Mouse (Mus musculus) MEL (cell line): ENCODE measurements around the gene Rnf217. TPM values are rescaled to one million over a fixed set of nuclear protein-coding genes. Genes with fewer than 3 reads are reported as not detected.

Experiments used
- DNase-seq: peaks from one replicate; pipeline ENCODE4 v3.0.0; 2011; ENCODE audit warnings: low read depth, low spot score
- H3K27ac ChIP-seq: 2 replicates; pipeline ENCODE4 v1.5.1; 2012; ENCODE audit warnings: low read depth, mild to moderate bottlenecking, control low read depth, low read length, moderate library complexity; ENCODE audit not compliant: control insufficient read depth
- H3K27me3 ChIP-seq, 2 experiments: fragments of 150-350 bp in 1 of 2; sonication (generic) in 1 of 2; 2 replicates each; pipeline ENCODE4 v1.6.1; 2012; ENCODE audit warnings: low read length in 2 of 2, mild to moderate bottlenecking in 2 of 2, improper control_type of control experiment in 1 of 2, moderate library complexity in 1 of 2; ENCODE audit not compliant: insufficient read depth in 2 of 2, control insufficient read depth in 1 of 2
- H3K36me3 ChIP-seq, 2 experiments: 2 replicates each; pipeline ENCODE4 v1.6.1; 2012 to 2014; ENCODE audit warnings: low read length in 2 of 2, improper control_type of control experiment in 1 of 2, inconsistent platforms in 1 of 2, mild to moderate bottlenecking in 1 of 2; ENCODE audit not compliant: insufficient read depth in 2 of 2, control insufficient read depth in 1 of 2
- H3K4me1 ChIP-seq, 2 experiments: fragments of 150-350 bp in 1 of 2; sonication (generic) in 1 of 2; 2 replicates each; pipeline ENCODE4 v1.6.1; 2012; ENCODE audit warnings: low read length in 2 of 2, improper control_type of control experiment in 1 of 2, mild to moderate bottlenecking in 1 of 2; ENCODE audit not compliant: insufficient read depth in 2 of 2, control insufficient read depth in 1 of 2
- H3K4me3 ChIP-seq, 2 experiments: fragments of 150-350 bp in 1 of 2; sonication (generic) in 1 of 2; 2 replicates each; pipeline ENCODE4 v1.5.1; 2012; ENCODE audit warnings: low read depth in 2 of 2, low read length in 2 of 2, mild to moderate bottlenecking in 2 of 2, moderate library complexity in 2 of 2, control low read depth in 1 of 2, improper control_type of control experiment in 1 of 2; ENCODE audit not compliant: control insufficient read depth in 1 of 2, insufficient read depth in 1 of 2
- H3K79me2 ChIP-seq: 2 replicates; pipeline ENCODE4 v1.6.1; 2012; ENCODE audit warnings: mild to moderate bottlenecking, low read length, moderate library complexity; ENCODE audit not compliant: control insufficient read depth, poor library complexity, insufficient read depth
- H3K9ac ChIP-seq: 2 replicates; pipeline ENCODE4 v1.6.1; 2012; ENCODE audit warnings: low read depth, mild to moderate bottlenecking, control low read depth, low read length, moderate library complexity; ENCODE audit not compliant: control insufficient read depth, poor library complexity, severe bottlenecking
- H3K9me3 ChIP-seq: fragments of 150-350 bp; sonication (generic); replicated peaks from 2 replicates; pipeline ENCODE4 v1.6.1; 2012; ENCODE audit warnings: mild to moderate bottlenecking, low read length, improper control_type of control experiment, moderate library complexity; ENCODE audit not compliant: insufficient read depth
- BHLHE40 ChIP-seq: IDR thresholded peaks from 2 replicates; pipeline ENCODE4 v1.6.1; 2012; ENCODE audit warnings: low read depth, mild to moderate bottlenecking, inconsistent platforms, low read length, improper control_type of control experiment, borderline replicate concordance
- CHD1 ChIP-seq: IDR thresholded peaks from 2 replicates; pipeline ENCODE4 v1.6.1; 2012; ENCODE audit warnings: low read depth, mild to moderate bottlenecking, inconsistent platforms, low read length, improper control_type of control experiment
- CTCF ChIP-seq, 3 experiments: IDR thresholded peaks in 2 of 3; conservative IDR thresholded peaks in 1 of 3; 2 replicates each; pipeline ENCODE4 v1.5.1; 2011 to 2012; ENCODE audit warnings: low read length in 3 of 3, low read depth in 2 of 3, mild to moderate bottlenecking in 2 of 3, improper control_type of control experiment in 1 of 3, inconsistent platforms in 1 of 3, mixed read lengths in 1 of 3, moderate library complexity in 1 of 3; ENCODE audit not compliant: control insufficient read depth in 1 of 3, insufficient read depth in 1 of 3, poor library complexity in 1 of 3, severe bottlenecking in 1 of 3
- E2F4 ChIP-seq: IDR thresholded peaks from 2 replicates; pipeline ENCODE4 v1.6.1; 2011; ENCODE audit warnings: low read depth, low read length, improper control_type of control experiment, borderline replicate concordance
- ELF1 ChIP-seq: IDR thresholded peaks from 2 replicates; pipeline ENCODE4 v1.6.1; 2014; ENCODE audit warnings: low read depth, mild to moderate bottlenecking, inconsistent platforms, low read length, improper control_type of control experiment, moderate library complexity
- EP300 ChIP-seq, 2 experiments: IDR thresholded peaks; 2 replicates each; pipeline ENCODE4 v1.6.1; 2011; ENCODE audit warnings: improper control_type of control experiment in 2 of 2, low read length in 2 of 2, low read depth in 1 of 2, mild to moderate bottlenecking in 1 of 2
- GABPA ChIP-seq: IDR thresholded peaks from 2 replicates; pipeline ENCODE4 v1.6.1; 2012; ENCODE audit warnings: low read depth, mild to moderate bottlenecking, inconsistent platforms, low read length, improper control_type of control experiment, moderate library complexity
- HCFC1 ChIP-seq: IDR thresholded peaks from 2 replicates; pipeline ENCODE4 v1.6.1; 2012; ENCODE audit warnings: low read depth, mild to moderate bottlenecking, inconsistent platforms, low read length, improper control_type of control experiment, moderate library complexity
- KAT2A ChIP-seq: conservative IDR thresholded peaks from 2 replicates; pipeline ENCODE4 v1.6.1; 2012; ENCODE audit warnings: low read depth, low read length, improper control_type of control experiment, inconsistent platforms
- MAFK ChIP-seq: IDR thresholded peaks from 2 replicates; pipeline ENCODE4 v1.6.1; 2011; ENCODE audit warnings: low read depth, mild to moderate bottlenecking, low read length, improper control_type of control experiment, borderline replicate concordance
- MAZ ChIP-seq: IDR thresholded peaks from 2 replicates; pipeline ENCODE4 v1.6.1; 2012; ENCODE audit warnings: low read depth, mild to moderate bottlenecking, inconsistent platforms, low read length, improper control_type of control experiment
- MEF2A ChIP-seq: IDR thresholded peaks from 2 replicates; pipeline ENCODE4 v1.6.1; 2014; ENCODE audit warnings: low read depth, mild to moderate bottlenecking, inconsistent platforms, low read length, improper control_type of control experiment; ENCODE audit not compliant: poor library complexity, insufficient replicate concordance, severe bottlenecking; ENCODE audit errors: extremely low read depth
- MXI1 ChIP-seq: IDR thresholded peaks from 2 replicates; pipeline ENCODE4 v1.6.1; 2011; ENCODE audit warnings: mild to moderate bottlenecking, low read depth, low read length, improper control_type of control experiment
- MYC ChIP-seq: IDR thresholded peaks from 2 replicates; pipeline ENCODE4 v1.6.1; 2011; ENCODE audit warnings: low read depth, mild to moderate bottlenecking, low read length, improper control_type of control experiment, moderate library complexity
- POLR2A ChIP-seq, 2 experiments: IDR thresholded peaks; 2 replicates each; pipeline ENCODE4 v1.6.1; 2011 to 2012; ENCODE audit warnings: low read length in 2 of 2, mild to moderate bottlenecking in 2 of 2, control low read depth in 1 of 2, improper control_type of control experiment in 1 of 2, low read depth in 1 of 2, moderate library complexity in 1 of 2; ENCODE audit not compliant: control insufficient read depth in 1 of 2, insufficient read depth in 1 of 2, poor library complexity in 1 of 2
- POLR2AphosphoS2 ChIP-seq: IDR thresholded peaks from 2 replicates; pipeline ENCODE4 v1.6.1; 2011; ENCODE audit warnings: low read length, improper control_type of control experiment
- POLR2AphosphoS5 ChIP-seq: IDR thresholded peaks from 2 replicates; pipeline ENCODE4 v1.6.1; 2012; ENCODE audit warnings: low read depth, borderline replicate concordance, mild to moderate bottlenecking, inconsistent platforms, low read length, moderate library complexity, mixed read lengths
- RAD21 ChIP-seq: IDR thresholded peaks from 2 replicates; pipeline ENCODE4 v1.6.1; 2011; ENCODE audit warnings: mild to moderate bottlenecking, low read depth, low read length, improper control_type of control experiment
- SIN3A ChIP-seq: IDR thresholded peaks from 2 replicates; pipeline ENCODE4 v1.6.1; 2012; ENCODE audit warnings: low read length, improper control_type of control experiment, inconsistent platforms
- TBP ChIP-seq: IDR thresholded peaks from 2 replicates; pipeline ENCODE4 v1.8.0; 2011; ENCODE audit warnings: low read depth, low read length, improper control_type of control experiment
- TCF12 ChIP-seq: IDR thresholded peaks from 2 replicates; pipeline ENCODE4 v1.6.1; 2014; ENCODE audit warnings: low read depth, mild to moderate bottlenecking, inconsistent platforms, low read length, improper control_type of control experiment, moderate library complexity
- USF1 ChIP-seq: IDR thresholded peaks from 2 replicates; pipeline ENCODE4 v1.6.1; 2014; ENCODE audit warnings: low read depth, mild to moderate bottlenecking, inconsistent platforms, low read length, improper control_type of control experiment, moderate library complexity
- ZC3H11A ChIP-seq: IDR thresholded peaks from 2 replicates; pipeline ENCODE4 v1.6.1; 2012; ENCODE audit warnings: low read depth, mild to moderate bottlenecking, inconsistent platforms, low read length, improper control_type of control experiment
- ZKSCAN1 ChIP-seq: IDR thresholded peaks from 2 replicates; pipeline ENCODE4 v1.6.1; 2012; ENCODE audit warnings: low read depth, mild to moderate bottlenecking, inconsistent platforms, low read length, improper control_type of control experiment, moderate library complexity
- ZMIZ1 ChIP-seq: IDR thresholded peaks from 2 replicates; pipeline ENCODE4 v1.6.1; 2012; ENCODE audit warnings: low read depth, mild to moderate bottlenecking, inconsistent platforms, low read length, improper control_type of control experiment, moderate library complexity
- ZNF384 ChIP-seq: IDR thresholded peaks from 2 replicates; pipeline ENCODE4 v1.6.1; 2012; ENCODE audit warnings: low read depth, mild to moderate bottlenecking, inconsistent platforms, low read length, improper control_type of control experiment
- polyA plus RNA-seq, 2 experiments: library from polyadenylated mRNA; stranded (reverse) in 1 of 2; unstranded in 1 of 2; fragments of >175 nt in 1 of 2; fragments of >200 nt in 1 of 2; gene quantifications; 2 replicates each; pipeline versions ENCODE4 v1.2.1 to v1.2.4; 2012; ENCODE audit warnings: low replicate concordance in 2 of 2, low read depth in 1 of 2; ENCODE audit not compliant: insufficient read length in 2 of 2, insufficient read depth in 1 of 2, missing spikeins in 1 of 2
- total RNA-seq: library from RNA; depleted of rRNA; stranded (reverse); fragments of 300-350 nt; gene quantifications from 2 replicates; pipeline ENCODE4 v1.2.3, GENCODE M21; 2012

Rnf217 gene
- total and polyA plus RNA-seq, 3 experiments = not detected

- Histone ChIP-seq H3K27me3 (no peaks in the 10 kb centered on the region), H3K4me1 (no peaks in the 10 kb centered on the region), H3K4me3 (no peak overlapping the region), H3K27ac (no peak overlapping the region), H3K36me3 (no peaks in the 10 kb centered on the region), H3K9ac (no peak overlapping the region), H3K9me3 (no peaks in the 10 kb centered on the region), H3K79me2 (no peaks in the 10 kb centered on the region)
- no peak for TF ChIP-seq BHLHE40
- no peak for TF ChIP-seq MAFK
- no peak for TF ChIP-seq MXI1
- TF ChIP-seq GABPA = no peak
- TF ChIP-seq CTCF (IDR thresholded peaks at IDR 0.05 in 2 of 3, conservative IDR thresholded peaks at IDR 0.05 in 1 of 3; ENCODE audit: control insufficient read depth in 1 of 3, insufficient read depth in 1 of 3, low read depth in 2 of 3, low read length in 3 of 3, poor library complexity in 1 of 3, severe bottlenecking in 1 of 3) = no peak
- no peak for TF ChIP-seq HCFC1
- TF ChIP-seq MEF2A = no peak
- no peak for TF ChIP-seq ZC3H11A
- TF ChIP-seq CHD1 = no peak
- no peak for TF ChIP-seq MYC
- no peak for TF ChIP-seq POLR2AphosphoS2
- no peak for TF ChIP-seq ZKSCAN1
- no peak for TF ChIP-seq TCF12
- TF ChIP-seq E2F4 = no peak
- DNase-seq = no peak
These were observed 57.6 kb downstream of the Rnf217 start for GRCm38 (mm10) chr10:31551362-31551761.

DNA sequence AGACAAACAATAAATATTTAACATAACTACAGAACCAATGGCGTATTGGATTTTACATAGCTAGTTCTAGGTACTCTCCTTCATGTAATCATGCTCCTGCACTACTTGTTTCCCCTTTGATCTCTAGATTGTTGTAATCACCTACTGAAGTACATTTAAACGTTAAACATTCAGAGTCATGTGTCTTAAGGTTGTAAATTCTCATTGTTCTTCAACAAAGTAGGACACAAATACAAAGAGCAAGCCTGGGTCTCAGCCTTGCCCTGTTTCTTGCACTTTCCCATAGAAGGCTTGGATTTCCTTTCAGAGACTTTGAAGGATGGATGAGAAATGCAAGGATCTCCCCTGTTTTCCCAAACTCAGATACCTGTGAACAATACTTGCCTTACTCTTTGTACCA is 61.8 kb downstream of the Rnf217 start:
- no peak overlapping the region for H3K9ac ChIP-seq
- DNase-seq = no peak
- no peak overlapping the region for H3K4me3 ChIP-seq
- H3K79me2 ChIP-seq = no peaks in the 10 kb centered on the region
- H3K36me3 ChIP-seq = no peaks in the 10 kb centered on the region
- no peak overlapping the region for H3K27ac ChIP-seq
- no peaks in the 10 kb centered on the region for H3K4me1 ChIP-seq
- TF ChIP-seq ZKSCAN1 = no peak
- TF ChIP-seq POLR2AphosphoS5 = no peak
- no peak for TF ChIP-seq ZMIZ1
- TF ChIP-seq POLR2AphosphoS2 = no peak
- TF ChIP-seq MAZ = no peak
- no peak for TF ChIP-seq KAT2A
- TF ChIP-seq MEF2A = no peak
- TF ChIP-seq E2F4 = no peak
- no peak for TF ChIP-seq ZNF384
- TF ChIP-seq TBP = no peak
- no peak for TF ChIP-seq ELF1
- TF ChIP-seq SIN3A = no peak
- TF ChIP-seq EP300 (IDR thresholded peaks at IDR 0.05; ENCODE audit: low read depth in 1 of 2, low read length in 2 of 2) = no peak
- no peak for TF ChIP-seq RAD21
- TF ChIP-seq POLR2A (IDR thresholded peaks at IDR 0.05; ENCODE audit: control insufficient read depth in 1 of 2, insufficient read depth in 1 of 2, low read depth in 1 of 2, low read length in 2 of 2, poor library complexity in 1 of 2) = no peak
- no peak for TF ChIP-seq USF1
- no peak for TF ChIP-seq ZC3H11A
- no peaks in the 10 kb centered on the region for H3K27me3 ChIP-seq
- H3K9me3 ChIP-seq = no peaks in the 10 kb centered on the region
